Mouse (Mus musculus): ENCODE data around the gene St3gal5.
A peak's percentile ranks its signal among the peaks of the same experiment; 100 is the strongest.

Gene St3gal5

GRCm38 (mm10) chr6:72164321-72165275 is 67.2 kb downstream of the St3gal5 start:
- peak; percentile 91 for DNase-seq

GRCm38 (mm10) chr6:72165907-72166306 is 68.5 kb downstream of the St3gal5 start:
- DNase-seq: no peak

- no peak for DNase-seq
Measured at GRCm38 (mm10) chr6:72171391-72171790, 74.0 kb downstream of the St3gal5 start.

- DNase-seq: no peak
Measured at GRCm38 (mm10) chr6:72173350-72173749, 76.0 kb downstream of the St3gal5 start.

GRCm38 (mm10) chr6:72175419-72175818 is 78.0 kb downstream of the St3gal5 start:
- no peak for DNase-seq

GRCm38 (mm10) chr6:72176004-72176403 is 78.6 kb downstream of the St3gal5 start:
- no peak for DNase-seq

GRCm38 (mm10) chr6:72177417-72177816 is 80.0 kb downstream of the St3gal5 start:
- no peak for DNase-seq

- no peak for DNase-seq
Measured at GRCm38 (mm10) chr6:72179006-72179405, 81.6 kb downstream of the St3gal5 start.

- DNase-seq: no peak
Measured at GRCm38 (mm10) chr6:72179562-72180502, 82.4 kb downstream of the St3gal5 start.

GRCm38 (mm10) chr6:72184576-72184975 is 87.2 kb downstream of the St3gal5 start:
- no peak for DNase-seq

- DNase-seq: peak; percentile 80
Measured at GRCm38 (mm10) chr6:72185893-72186490, 88.6 kb downstream of the St3gal5 start.

- peak; percentile 27 for DNase-seq
Measured at GRCm38 (mm10) chr6:72186809-72187208, 89.4 kb downstream of the St3gal5 start.

GRCm38 (mm10) chr6:72189061-72189863 is 91.9 kb downstream of the St3gal5 start:
- peak; percentile 55 for DNase-seq

GRCm38 (mm10) chr6:72190120-72190519 is 92.7 kb downstream of the St3gal5 start:
- no peak for DNase-seq

GRCm38 (mm10) chr6:72190577-72190976 is 93.2 kb downstream of the St3gal5 start:
- DNase-seq: no peak

GRCm38 (mm10) chr6:72196660-72197059 is 99.3 kb downstream of the St3gal5 start:
- no peak for DNase-seq

- no peak for DNase-seq
Measured at GRCm38 (mm10) chr6:72197515-72197914, 100.1 kb downstream of the St3gal5 start.

- peak; percentile 89 for DNase-seq
Measured at GRCm38 (mm10) chr6:72200595-72201256, 103.3 kb downstream of the St3gal5 start.

GRCm38 (mm10) chr6:72202732-72203131 is 105.3 kb downstream of the St3gal5 start:
- DNase-seq: no peak

GRCm38 (mm10) chr6:72203279-72203678 is 105.9 kb downstream of the St3gal5 start:
- no peak for DNase-seq
